Mouse (Mus musculus): ENCODE data around the gene Atpif1.

DNA sequence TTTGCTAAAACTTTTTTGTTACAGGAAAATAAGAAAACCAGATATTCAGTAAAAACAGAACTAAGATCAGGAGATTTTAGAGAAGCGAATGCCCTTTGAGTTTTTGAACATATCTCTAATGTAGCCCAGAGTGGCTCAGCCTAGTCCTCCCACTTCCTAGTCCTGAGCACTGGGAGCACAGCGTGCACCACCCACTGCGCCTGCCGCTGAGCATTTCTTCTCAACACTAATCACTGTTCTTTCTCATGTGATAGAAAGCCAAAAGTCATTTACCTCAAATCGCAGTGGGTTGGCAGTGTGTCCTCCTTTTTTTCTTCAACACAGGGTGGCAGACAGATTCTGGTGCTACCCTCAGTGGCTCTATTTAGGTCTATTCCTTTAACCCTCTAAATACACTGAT is 6.0 kb upstream of the Atpif1 start:
- TF ChIP-seq POLR2A (IDR thresholded peaks at IDR 0.05; ENCODE audit: low read depth, low read length): no peak
- no peak for TF ChIP-seq CTCF (IDR thresholded peaks at IDR 0.05; ENCODE audit: extremely low read depth, insufficient read depth, insufficient read length, insufficient replicate concordance)

All from spleen, adult 2 months (tissue).